Comparison of ENCODE assay signal across 17 mouse cellular contexts in the genomic region with DNA sequence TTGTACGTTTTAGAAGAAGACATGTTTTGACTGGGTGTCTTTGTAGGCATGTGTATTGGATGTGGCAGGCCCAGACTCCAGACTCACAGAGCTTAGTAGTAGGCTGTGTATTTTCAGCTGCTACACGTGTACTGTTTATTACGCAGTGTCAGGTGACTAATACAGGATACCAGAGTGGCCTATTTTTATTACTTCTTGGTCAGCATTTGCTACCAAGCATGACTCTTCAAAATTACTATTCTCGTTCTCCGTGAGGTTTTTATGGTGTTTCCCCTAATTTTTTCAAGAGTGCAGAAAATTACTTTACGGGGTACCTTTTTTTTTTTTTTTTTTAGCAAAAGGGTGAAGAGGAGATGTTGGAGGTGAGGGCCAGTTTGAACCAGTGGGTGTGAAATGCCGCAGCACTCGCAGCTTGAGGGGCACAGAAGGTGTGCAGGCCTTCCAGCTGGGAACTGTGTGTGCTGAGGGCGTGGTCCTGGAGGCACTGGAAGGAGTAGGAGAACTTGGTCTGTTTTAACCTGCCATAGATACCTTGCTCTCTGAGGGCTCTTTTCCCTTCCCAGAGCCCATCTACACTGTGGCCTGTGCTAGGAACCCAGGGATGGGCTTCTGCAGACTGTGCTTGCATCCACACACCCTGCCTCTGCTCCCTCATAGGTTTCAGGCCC. TPM values are rescaled to one million over a fixed set of nuclear protein-coding genes. Genes with fewer than 3 reads are reported as not detected.
DNase-seq lines count a peak whose midpoint lies in the region; ATAC-seq and TF ChIP-seq lines count a peak whose summit lies in the region.
"Had no signal": no experiment of that assay in that cellular context is flagged by ENCODE, and none has a peak within 500 bp of the region (broad histone marks: within the 10 kb centered on the region; RNA-seq: fewer than 3 reads in every experiment).

No protein-coding gene starts in this region.

- TF ChIP-seq CTCF in C2C12 (IDR thresholded peaks at IDR 0.05; ENCODE audit: control insufficient read depth, insufficient read depth, insufficient read length): no peak
- no peak for TF ChIP-seq CTCF in bone marrow macrophage, adult 2 months (IDR thresholded peaks at IDR 0.05; ENCODE audit: low read depth, low read length)

- no peak for TF ChIP-seq POLR2A in bone marrow macrophage, adult 2 months (IDR thresholded peaks at IDR 0.05; ENCODE audit: borderline replicate concordance, low read depth, low read length)

- peaks cover 58% of the 10 kb centered on the region for H3K79me3 ChIP-seq in C2C12 (ENCODE audit: low read depth)

- H3K9me3 ChIP-seq in limb, embryonic 11.5 days (ENCODE audit: control insufficient read depth, low read length): no peaks in the 10 kb centered on the region
- H3K9me3 ChIP-seq in limb, embryonic 10.5 days (replicated peaks): no peaks in the 10 kb centered on the region
- H3K9me3 ChIP-seq: embryonic facial prominence, embryonic 12.5 days; heart, embryonic 13.5 days; liver, embryonic 15.5 days; midbrain, embryonic 15.5 days had no signal

- no peak overlapping the region for H3K9ac ChIP-seq in limb, embryonic 11.5 days (ENCODE audit: low read length)
- H3K9ac ChIP-seq: embryonic facial prominence, embryonic 12.5 days; heart, embryonic 13.5 days; liver, embryonic 15.5 days; midbrain, embryonic 15.5 days had no signal

- DNase-seq in limb, embryonic 11.5 days (ENCODE audit: low spot score): no peak
- DNase-seq in limb, embryonic 10.5 days (ENCODE audit: low spot score): no peak
- DNase-seq in gastrocnemius, postnatal 36 days: no peak
- no peak for DNase-seq in right cerebral cortex, adult 2 months (ENCODE audit: low spot score in 2 of 2)
- DNase-seq: cerebellum, adult 11 months; cerebellum, postnatal 25 days; kidney, adult 18-20 months; kidney, postnatal 25 days; left cerebral cortex, postnatal 4 days; lung, postnatal 36 days had no signal

- H3K4me3 ChIP-seq in limb, embryonic 11.5 days (ENCODE audit: low read depth, low read length): no peak overlapping the region
- H3K4me3 ChIP-seq in limb, embryonic 10.5 days: no peak overlapping the region
- no peak overlapping the region for H3K4me3 ChIP-seq in C2C12 (ENCODE audit: insufficient read depth, poor library complexity, severe bottlenecking)
- no peak overlapping the region for H3K4me3 ChIP-seq in bone marrow macrophage, adult 2 months (ENCODE audit: insufficient read depth, low read length)
- no peak overlapping the region for H3K4me3 ChIP-seq in macrophage (ENCODE audit: inconsistent target)
- H3K4me3 ChIP-seq: embryonic facial prominence, embryonic 12.5 days; heart, embryonic 13.5 days; liver, embryonic 15.5 days; midbrain, embryonic 15.5 days had no signal

- 0 out of 2 replicates have a peak, but pooled peaks have one; percentile 54 for ATAC-seq in limb, embryonic 11.5 days (ENCODE audit: insufficient number of reproducible peaks, low FRiP score, low TSS enrichment, low read depth)
- ATAC-seq: midbrain, embryonic 15.5 days had no signal

- no peak overlapping the region for H3K4me2 ChIP-seq in limb, embryonic 11.5 days (ENCODE audit: low read depth, severe bottlenecking)
- H3K4me2 ChIP-seq: embryonic facial prominence, embryonic 12.5 days; heart, embryonic 13.5 days; liver, embryonic 15.5 days; midbrain, embryonic 15.5 days had no signal

- intact Hi-C loops in gastrocnemius, postnatal 36 days (cut with DNase I): no loop called here

- no peaks in the 10 kb centered on the region for H3K36me3 ChIP-seq in limb, embryonic 11.5 days (ENCODE audit: control insufficient read depth, insufficient read depth, low read length)
- peaks cover 8% of the 10 kb centered on the region for H3K36me3 ChIP-seq in limb, embryonic 10.5 days
- no peaks in the 10 kb centered on the region for H3K36me3 ChIP-seq in C2C12 (ENCODE audit: control insufficient read depth, insufficient read depth)
- H3K36me3 ChIP-seq in macrophage (ENCODE audit: inconsistent target): no peaks in the 10 kb centered on the region; the same call in 1 of the 2 replicates
- H3K36me3 ChIP-seq: liver, embryonic 15.5 days; midbrain, embryonic 15.5 days had no signal

- H3K27me3 ChIP-seq in limb, embryonic 11.5 days (ENCODE audit: control insufficient read depth, insufficient read depth, low read length): no peaks in the 10 kb centered on the region
- H3K27me3 ChIP-seq in limb, embryonic 10.5 days (ENCODE audit: low read depth, poor library complexity, severe bottlenecking): no peaks in the 10 kb centered on the region
- H3K27me3 ChIP-seq in C2C12 (ENCODE audit: control insufficient read depth, insufficient read depth, insufficient read length): no peaks in the 10 kb centered on the region
- H3K27me3 ChIP-seq: embryonic facial prominence, embryonic 12.5 days; heart, embryonic 13.5 days; liver, embryonic 15.5 days; midbrain, embryonic 15.5 days had no signal

- H3ac ChIP-seq in C2C12 (ENCODE audit: control insufficient read depth, insufficient read length, low read depth): peak overlapping the region; percentile 29

- H3K27ac ChIP-seq in limb, embryonic 11.5 days (replicated peaks; ENCODE audit: low read depth, low read length): no peak overlapping the region
- H3K27ac ChIP-seq in limb, embryonic 10.5 days: no peak overlapping the region
- H3K27ac ChIP-seq in bone marrow macrophage, adult 2 months (ENCODE audit: insufficient read depth, low read depth, low read length): peak overlapping the region; percentile 79
- H3K27ac ChIP-seq in macrophage: peak overlapping the region; percentile 87
- H3K27ac ChIP-seq: embryonic facial prominence, embryonic 12.5 days; heart, embryonic 13.5 days; midbrain, embryonic 15.5 days had no signal

- WGBS in limb, embryonic 11.5 days: 71% methylated on average over 9 of the region's 9 CpGs
- WGBS in limb, embryonic 10.5 days: 83% methylated on average over 9 of the region's 9 CpGs
- 22% methylated on average over 9 of the region's 9 CpGs for WGBS in macrophage (ENCODE audit: missing documents)

- peaks cover 27% of the 10 kb centered on the region for H3K4me1 ChIP-seq in limb, embryonic 11.5 days (ENCODE audit: control insufficient read depth, insufficient read depth, low read length)
- peaks cover 42% of the 10 kb centered on the region for H3K4me1 ChIP-seq in limb, embryonic 10.5 days
- H3K4me1 ChIP-seq in bone marrow macrophage, adult 2 months (ENCODE audit: control insufficient read depth, insufficient read depth, low read length): peaks cover 69% of the 10 kb centered on the region

- H3K79me2 ChIP-seq in C2C12 (ENCODE audit: control insufficient read depth, insufficient read depth) (peaks cover 96% of the 10 kb centered on the region), macrophage (ENCODE audit: inconsistent target) (peaks cover 92% of the 10 kb centered on the region)

TF ChIP-seq in C2C12, 6 proteins besides CTCF, POLR2A, EP300 and RAD21:
- no peak for TF ChIP-seq CEBPB (IDR thresholded peaks at IDR 0.05; ENCODE audit: low read depth)
- peak; percentile 53 for TF ChIP-seq USF1 (IDR thresholded peaks at IDR 0.05; ENCODE audit: low read depth)
- TF ChIP-seq MYOD1 (IDR thresholded peaks at IDR 0.05; ENCODE audit: control insufficient read depth, insufficient read length, low read depth): peak; percentile 67

RNA-seq across cellular contexts. Expression of a gene that starts 21.7 kb away (rescaled TPM):
- 53.2 and 56.7 TPM in 2 replicates for polyA plus RNA-seq in limb, embryonic 11.5 days (2014; fragmentation: Nextera tagmentation; extraction: Ambion mirVana)
- polyA plus RNA-seq in limb, embryonic 10.5 days (2016; fragmentation: Nextera tagmentation; extraction: Ambion mirVana): 46.5 and 51.5 TPM in 2 replicates
- 18.0 TPM for polyA plus RNA-seq in C2C12 (2012; fragmentation: generic; extraction: Trizol)
- polyA plus RNA-seq in bone marrow macrophage, adult 2 months (2012; ENCODE audit: insufficient read depth, insufficient read length, missing spikeins): 11.2 TPM in 2 replicates
- total RNA-seq in macrophage (2018; cell fraction: chromatin; rRNA removed): 100 to 1,000 TPM in 1 of 26 experiments, 10 to 100 TPM in 25; 34.9 to 106 (median 71.9) TPM
- total RNA-seq in macrophage (2018; cell fraction: cytosol; rRNA removed): 10 to 100 TPM; 20.7 to 43.8 (median 32.7) TPM
- total RNA-seq in macrophage (2018; cell fraction: nucleus; rRNA removed): 100 to 1,000 TPM in 1 of 26 experiments, 10 to 100 TPM in 25; 36.6 to 140 (median 57.7) TPM
- polyA plus RNA-seq in macrophage (2018): 18.5 to 23.4 TPM (median 20.0 TPM) in 3 replicates
- 10 to 100 TPM; 16.9 to 18.0 TPM for total RNA-seq in gastrocnemius, postnatal 36 days (2021)

Comparison
In these comparisons a context has a peak if more than half of its experiments do, and no peak if none do; other contexts are left out.
1. H3K27ac ChIP-seq: peak in bone marrow macrophage, adult 2 months (single experiment) and macrophage (single experiment); none in limb, embryonic 11.5 days (single experiment) and limb, embryonic 10.5 days (single experiment).